Mouse (Mus musculus) layer of hippocampus, adult 9-10 months (tissue): ENCODE measurements at regions not wholly inside any gene's neighbourhood (a gene's known extent, or its start where the extent isn't known, plus 50 kb on each side); places are given as distances from the start of the nearest gene placed in this dataset.

Source experiments
- DNase-seq: peaks from one replicate; pipeline ENCODE4 v3.0.0; 2022; ENCODE audit warnings: low spot score

GRCm38 (mm10) chr7:70646801-70647200 lies 280.3 kb upstream of the Nr2f2 start:
- DNase-seq = no peak

- DNase-seq = no peak
These were observed 277.3 kb upstream of the Nr2f2 start for GRCm38 (mm10) chr7:70643694-70644301.

- DNase-seq = no peak
These were observed 276.5 kb upstream of the Nr2f2 start for GRCm38 (mm10) chr7:70643055-70643454.

- DNase-seq = no peak
These were observed 274.7 kb upstream of the Nr2f2 start for GRCm38 (mm10) chr7:70641217-70641616.

- no peak for DNase-seq
These were observed 274.0 kb upstream of the Nr2f2 start for GRCm38 (mm10) chr7:70640574-70640973.

GRCm38 (mm10) chr7:70638161-70638560 lies 271.6 kb upstream of the Nr2f2 start:
- no peak for DNase-seq

GRCm38 (mm10) chr7:70634016-70634415 lies 267.5 kb upstream of the Nr2f2 start:
- DNase-seq = no peak

- no peak for DNase-seq
These were observed 267.0 kb upstream of the Nr2f2 start for GRCm38 (mm10) chr7:70633577-70633976.

GRCm38 (mm10) chr7:70625643-70626231 lies 259.2 kb upstream of the Nr2f2 start:
- DNase-seq = no peak

GRCm38 (mm10) chr7:70624727-70625642 lies 258.4 kb upstream of the Nr2f2 start:
- no peak for DNase-seq

- no peak for DNase-seq
These were observed 257.6 kb upstream of the Nr2f2 start for GRCm38 (mm10) chr7:70624031-70624726.

- no peak for DNase-seq
These were observed 252.9 kb upstream of the Nr2f2 start for GRCm38 (mm10) chr7:70619400-70619799.

- no peak for DNase-seq
These were observed 251.7 kb upstream of the Nr2f2 start for GRCm38 (mm10) chr7:70618270-70618669.

GRCm38 (mm10) chr7:70606511-70606910 lies 240.0 kb upstream of the Nr2f2 start:
- no peak for DNase-seq

- DNase-seq = no peak
These were observed 238.1 kb upstream of the Nr2f2 start for GRCm38 (mm10) chr7:70604471-70605174.

GRCm38 (mm10) chr7:70593027-70593426 lies 226.5 kb upstream of the Nr2f2 start:
- no peak for DNase-seq

- no peak for DNase-seq
These were observed 225.1 kb upstream of the Nr2f2 start for GRCm38 (mm10) chr7:70591361-70592256.

- DNase-seq = no peak
These were observed 223.2 kb upstream of the Nr2f2 start for GRCm38 (mm10) chr7:70589713-70590112.

GRCm38 (mm10) chr7:70588061-70588460 lies 221.5 kb upstream of the Nr2f2 start:
- DNase-seq = no peak

- DNase-seq = no peak
These were observed 217.9 kb upstream of the Nr2f2 start for GRCm38 (mm10) chr7:70584480-70584879.
